Mouse (Mus musculus): ENCODE measurements around the gene Mlkl. TPM values are rescaled to one million over a fixed set of nuclear protein-coding genes. Genes with fewer than 3 reads are reported as not detected.

Mlkl gene
- total and polyA plus RNA-seq, 3 experiments = 9.3 to 20.1 TPM; not detected in 1

DNA sequence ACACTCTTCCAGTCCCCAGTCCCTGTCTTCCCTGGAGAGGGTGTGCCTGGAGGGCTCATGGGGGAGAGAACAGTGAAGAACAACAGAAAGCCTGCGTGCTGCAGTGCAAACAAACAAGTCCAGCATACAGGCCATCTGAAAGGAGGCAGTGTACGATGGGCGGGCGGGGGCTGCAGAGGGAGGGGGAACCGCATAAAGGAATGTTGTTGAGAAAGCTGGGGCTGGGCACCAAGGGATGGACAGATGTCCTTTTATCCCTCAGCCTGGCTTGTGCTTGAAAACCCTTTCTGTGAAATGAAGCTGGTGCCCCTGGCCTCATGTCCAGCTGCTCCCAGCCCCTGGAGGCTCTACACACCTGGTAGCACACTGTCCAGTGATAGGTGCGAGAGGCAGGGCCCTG is 37.2 kb upstream of the Mlkl start:
- no peaks in the 10 kb centered on the region for H3K9me3 ChIP-seq (replicated peaks; ENCODE audit: insufficient read depth, low read length)
- H3K27ac ChIP-seq (ENCODE audit: control insufficient read depth, low read depth, low read length) = no peak overlapping the region
- H3K27me3 ChIP-seq (ENCODE audit: control insufficient read depth in 1 of 2, insufficient read depth in 2 of 2, low read length in 2 of 2) = peaks cover 12 to 19% of the 10 kb centered on the region in 2 experiments
- no peak for DNase-seq (ENCODE audit: low read depth, low spot score)
- no peak overlapping the region for H3K4me3 ChIP-seq (ENCODE audit: control insufficient read depth in 1 of 2, insufficient read depth in 1 of 2, low read depth in 2 of 2, low read length in 2 of 2)
- H3K4me1 ChIP-seq (ENCODE audit: control insufficient read depth in 1 of 2, insufficient read depth in 2 of 2, low read length in 2 of 2) = peaks cover 4 to 9% of the 10 kb centered on the region in 2 experiments
- H3K9ac ChIP-seq (ENCODE audit: control insufficient read depth, low read depth, low read length, poor library complexity, severe bottlenecking) = no peak overlapping the region
- TF ChIP-seq NRF1 (IDR thresholded peaks at IDR 0.05; ENCODE audit: insufficient read depth, low read depth, low read length, poor library complexity, severe bottlenecking) = no peak
- no peak for TF ChIP-seq MXI1 (IDR thresholded peaks at IDR 0.05; ENCODE audit: low read depth, low read length)
- no peak for TF ChIP-seq MAX (IDR thresholded peaks at IDR 0.05; ENCODE audit: low read length)
- no peak for TF ChIP-seq GABPA (IDR thresholded peaks at IDR 0.05; ENCODE audit: low read depth, low read length)
- TF ChIP-seq UBTF (IDR thresholded peaks at IDR 0.05; ENCODE audit: borderline replicate concordance, insufficient read depth, low read depth, low read length) = no peak
- no peak for TF ChIP-seq CTCF (IDR thresholded peaks at IDR 0.05 in 2 of 3, conservative IDR thresholded peaks at IDR 0.05 in 1 of 3; ENCODE audit: control insufficient read depth in 1 of 3, insufficient read depth in 1 of 3, low read depth in 2 of 3, low read length in 3 of 3, poor library complexity in 1 of 3, severe bottlenecking in 1 of 3)
- peaks cover 0 to 5% of the 10 kb centered on the region in 2 experiments; a peak in 2 of 4 replicates for H3K36me3 ChIP-seq (ENCODE audit: control insufficient read depth in 1 of 2, insufficient read depth in 2 of 2, low read length in 2 of 2)
- H3K79me2 ChIP-seq (ENCODE audit: control insufficient read depth, insufficient read depth, low read length, poor library complexity) = no peaks in the 10 kb centered on the region

DNA sequence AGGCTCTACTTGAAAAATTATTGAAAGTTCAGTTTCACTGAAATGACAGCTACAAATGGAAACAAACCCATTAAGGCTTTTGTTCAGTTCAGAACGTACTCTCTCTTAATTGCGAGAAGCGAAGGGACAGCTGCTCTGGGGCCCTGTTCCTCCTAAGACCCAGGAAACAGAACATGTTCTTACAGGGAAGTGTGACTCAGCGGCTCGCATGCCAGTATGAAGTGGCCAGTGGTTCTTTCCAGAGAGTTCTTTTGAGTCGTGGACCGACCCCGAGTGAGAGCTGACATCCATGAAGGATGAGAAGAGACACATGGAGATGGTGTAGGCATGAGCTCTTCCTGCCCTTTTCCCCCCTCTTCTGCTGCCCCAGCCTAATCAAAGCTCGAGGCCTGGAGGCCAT is 31.7 kb upstream of the Mlkl start:
- no peaks in the 10 kb centered on the region for H3K79me2 ChIP-seq (ENCODE audit: control insufficient read depth, insufficient read depth, low read length, poor library complexity)
- DNase-seq (ENCODE audit: low read depth, low spot score) = no peak
- H3K4me3 ChIP-seq (ENCODE audit: control insufficient read depth in 1 of 2, insufficient read depth in 1 of 2, low read depth in 2 of 2, low read length in 2 of 2) = no peak overlapping the region
- H3K4me1 ChIP-seq (ENCODE audit: control insufficient read depth in 1 of 2, insufficient read depth in 2 of 2, low read length in 2 of 2) = peaks cover 4 to 9% of the 10 kb centered on the region in 2 experiments
- peaks cover 0 to 10% of the 10 kb centered on the region in 2 experiments; a peak in 3 of 4 replicates for H3K27me3 ChIP-seq (ENCODE audit: control insufficient read depth in 1 of 2, insufficient read depth in 2 of 2, low read length in 2 of 2)
- H3K27ac ChIP-seq (ENCODE audit: control insufficient read depth, low read depth, low read length) = no peak overlapping the region
- TF ChIP-seq GATA1 (IDR thresholded peaks at IDR 0.05; ENCODE audit: low read depth, low read length) (no peak), CTCF (IDR thresholded peaks at IDR 0.05 in 2 of 3, conservative IDR thresholded peaks at IDR 0.05 in 1 of 3; ENCODE audit: control insufficient read depth in 1 of 3, insufficient read depth in 1 of 3, low read depth in 2 of 3, low read length in 3 of 3, poor library complexity in 1 of 3, severe bottlenecking in 1 of 3) (no peak), RAD21 (IDR thresholded peaks at IDR 0.05; ENCODE audit: low read depth, low read length) (no peak), EP300 (IDR thresholded peaks at IDR 0.05; ENCODE audit: low read depth in 1 of 2, low read length in 2 of 2) (no peak), POLR2AphosphoS5 (IDR thresholded peaks at IDR 0.05; ENCODE audit: borderline replicate concordance, low read depth, low read length) (no peak), SIN3A (IDR thresholded peaks at IDR 0.05; ENCODE audit: low read length) (no peak), E2F4 (IDR thresholded peaks at IDR 0.05; ENCODE audit: borderline replicate concordance, low read depth, low read length) (no peak), MAFK (IDR thresholded peaks at IDR 0.05; ENCODE audit: borderline replicate concordance, low read depth, low read length) (no peak), MYB (IDR thresholded peaks at IDR 0.05; ENCODE audit: low read depth, low read length) (no peak), GABPA (IDR thresholded peaks at IDR 0.05; ENCODE audit: low read depth, low read length) (no peak), CHD2 (IDR thresholded peaks at IDR 0.05; ENCODE audit: low read length) (no peak), MEF2A (IDR thresholded peaks at IDR 0.05; ENCODE audit: extremely low read depth, insufficient replicate concordance, low read depth, low read length, poor library complexity, severe bottlenecking) (no peak), TAL1 (IDR thresholded peaks at IDR 0.05; ENCODE audit: low read length) (no peak), TBP (IDR thresholded peaks at IDR 0.05; ENCODE audit: low read depth, low read length) (no peak), TCF12 (IDR thresholded peaks at IDR 0.05; ENCODE audit: low read depth, low read length) (no peak), HCFC1 (IDR thresholded peaks at IDR 0.05; ENCODE audit: low read depth, low read length) (no peak), MAZ (IDR thresholded peaks at IDR 0.05; ENCODE audit: low read depth, low read length) (no peak), SMC3 (IDR thresholded peaks at IDR 0.05; ENCODE audit: low read depth, low read length) (no peak), NELFE (IDR thresholded peaks at IDR 0.05; ENCODE audit: low read depth, low read length) (no peak), ELF1 (IDR thresholded peaks at IDR 0.05; ENCODE audit: low read depth, low read length) (no peak)
- H3K36me3 ChIP-seq (ENCODE audit: control insufficient read depth in 1 of 2, insufficient read depth in 2 of 2, low read length in 2 of 2) = peaks cover 0 to 5% of the 10 kb centered on the region in 2 experiments; a peak in 2 of 4 replicates
- no peak overlapping the region for H3K9ac ChIP-seq (ENCODE audit: control insufficient read depth, low read depth, low read length, poor library complexity, severe bottlenecking)
- H3K9me3 ChIP-seq (replicated peaks; ENCODE audit: insufficient read depth, low read length) = no peaks in the 10 kb centered on the region

Measured in MEL (cell line).